Mouse (Mus musculus): ENCODE measurements around the gene Lypd6b. TPM values are rescaled to one million over a fixed set of nuclear protein-coding genes. Genes with fewer than 3 reads are reported as not detected.

Lypd6b gene
- total RNA-seq, 4 experiments from 2014 or later, result 3.7 to 6.0 (median 4.4) TPM

DNA sequence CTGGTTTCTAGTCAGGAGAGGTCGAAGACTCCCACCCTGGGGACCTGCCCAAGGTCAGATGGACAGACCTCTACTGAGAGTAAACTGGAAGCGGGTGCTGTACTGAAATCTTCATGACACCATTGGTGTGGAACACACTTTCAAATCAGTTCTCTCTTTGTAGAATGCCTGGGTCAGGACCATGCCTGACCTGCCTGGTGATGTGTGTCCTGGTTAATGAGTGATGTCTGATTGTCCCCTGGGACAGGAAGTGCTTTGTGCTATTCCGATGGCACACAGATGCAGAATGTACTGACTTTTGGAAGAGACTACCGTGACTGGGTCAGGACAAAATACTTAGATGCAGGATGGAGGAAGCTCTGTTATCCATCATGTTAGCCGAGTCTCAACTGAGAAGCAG lies 17.0 kb upstream of the Lypd6b start:
- DNase-seq (ENCODE audit: low spot score in 2 of 2), result no peak

- no peak for DNase-seq (ENCODE audit: low spot score in 2 of 2)
These were observed 16.3 kb upstream of the Lypd6b start for GRCm38 (mm10) chr2:49771172-49771571.

GRCm38 (mm10) chr2:49773194-49773931 lies 14.1 kb upstream of the Lypd6b start:
- DNase-seq (ENCODE audit: low spot score in 2 of 2), result no peak

GRCm38 (mm10) chr2:49774180-49774579 lies 13.3 kb upstream of the Lypd6b start:
- no peak for DNase-seq (ENCODE audit: low spot score in 2 of 2)

- no peak for DNase-seq (ENCODE audit: low spot score in 2 of 2)
These were observed 12.3 kb upstream of the Lypd6b start for GRCm38 (mm10) chr2:49775187-49775586.

DNA sequence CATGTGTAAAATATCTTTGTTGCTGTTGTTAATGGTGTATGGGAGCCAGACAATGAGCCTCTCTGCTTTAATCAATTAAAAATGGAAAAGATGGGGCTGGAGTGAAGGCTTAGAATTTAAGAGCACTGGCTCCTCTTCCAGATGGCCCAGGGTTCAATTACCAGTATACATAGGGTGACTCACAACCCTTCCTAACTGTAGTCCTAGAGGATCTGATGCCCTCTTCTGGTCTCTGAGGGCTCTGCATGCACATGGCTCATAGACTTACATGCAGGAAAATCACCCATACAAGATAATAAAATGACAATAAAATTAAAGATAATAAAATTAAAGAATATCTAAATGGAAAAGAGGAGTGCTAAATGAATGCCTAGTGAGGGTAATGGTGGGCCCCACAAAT lies 11.8 kb upstream of the Lypd6b start:
- DNase-seq (ENCODE audit: low spot score in 2 of 2), result no peak

DNA sequence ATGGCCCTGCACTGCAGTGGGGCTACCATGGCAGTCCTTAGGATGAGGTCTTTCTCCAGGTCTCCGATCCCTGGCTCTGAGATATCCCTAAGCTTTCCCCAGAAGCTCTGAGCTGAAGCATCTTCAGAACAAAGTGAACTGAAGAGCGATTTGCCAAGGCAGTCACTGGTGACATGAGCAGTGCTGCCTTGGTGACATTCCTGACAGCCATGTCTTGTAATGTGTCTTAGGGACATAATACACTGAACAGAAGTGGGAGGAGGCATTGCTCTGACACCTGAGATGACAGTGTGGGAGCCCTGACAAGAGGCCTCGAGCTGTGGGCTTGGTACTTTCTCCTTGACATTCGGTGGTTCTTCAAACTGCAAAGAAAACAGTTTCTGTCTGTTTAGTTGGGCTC lies 11.1 kb upstream of the Lypd6b start:
- no peak for DNase-seq (ENCODE audit: low spot score in 2 of 2)

DNA sequence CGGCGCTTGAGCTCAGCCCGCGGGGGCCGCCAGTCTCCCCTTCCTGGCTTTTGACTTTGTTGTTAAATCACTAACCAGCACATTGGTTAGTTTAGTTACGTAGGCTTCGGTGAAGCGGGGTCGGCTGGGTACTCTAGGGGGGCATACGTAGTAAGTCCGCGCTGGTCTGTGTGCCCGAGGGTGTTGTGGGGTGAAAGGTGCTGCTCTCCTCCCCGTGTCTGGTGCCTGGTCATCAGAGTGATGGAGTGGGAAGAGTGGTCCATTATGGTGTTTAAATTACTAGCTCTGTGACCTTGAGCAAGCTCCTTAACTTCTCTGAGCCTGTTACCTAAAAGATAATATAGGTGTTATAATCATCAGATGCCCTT lies 547 bp downstream of the Lypd6b start:
- no peak for DNase-seq (ENCODE audit: low spot score in 2 of 2)

DNA sequence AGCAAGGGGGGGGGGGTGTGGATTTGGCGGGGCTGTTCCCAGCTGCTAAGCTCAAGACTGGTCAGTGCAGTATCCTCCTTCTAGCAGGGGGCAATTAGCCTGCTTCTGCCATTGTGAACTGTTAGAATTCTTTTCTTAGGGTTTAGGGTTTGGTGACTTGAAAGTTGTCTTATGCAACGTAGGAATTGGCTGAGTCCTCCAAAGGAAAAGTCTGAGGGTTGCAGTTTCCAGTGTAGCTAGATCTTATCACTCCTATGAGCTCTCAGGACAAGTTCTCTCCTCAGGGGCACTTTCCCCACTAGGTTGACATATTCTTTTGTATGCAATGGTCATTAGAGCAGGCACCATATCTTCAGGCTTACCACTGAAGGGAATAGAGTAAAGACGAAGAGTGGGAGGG lies 1.2 kb downstream of the Lypd6b start:
- no peak for DNase-seq (ENCODE audit: low spot score in 2 of 2)

- no peak for DNase-seq (ENCODE audit: low spot score in 2 of 2)
These were observed 1.6 kb downstream of the Lypd6b start for GRCm38 (mm10) chr2:49789078-49789477.

- DNase-seq (ENCODE audit: low spot score in 2 of 2), result no peak
These were observed 2.0 kb downstream of the Lypd6b start for GRCm38 (mm10) chr2:49789504-49789903.

DNA sequence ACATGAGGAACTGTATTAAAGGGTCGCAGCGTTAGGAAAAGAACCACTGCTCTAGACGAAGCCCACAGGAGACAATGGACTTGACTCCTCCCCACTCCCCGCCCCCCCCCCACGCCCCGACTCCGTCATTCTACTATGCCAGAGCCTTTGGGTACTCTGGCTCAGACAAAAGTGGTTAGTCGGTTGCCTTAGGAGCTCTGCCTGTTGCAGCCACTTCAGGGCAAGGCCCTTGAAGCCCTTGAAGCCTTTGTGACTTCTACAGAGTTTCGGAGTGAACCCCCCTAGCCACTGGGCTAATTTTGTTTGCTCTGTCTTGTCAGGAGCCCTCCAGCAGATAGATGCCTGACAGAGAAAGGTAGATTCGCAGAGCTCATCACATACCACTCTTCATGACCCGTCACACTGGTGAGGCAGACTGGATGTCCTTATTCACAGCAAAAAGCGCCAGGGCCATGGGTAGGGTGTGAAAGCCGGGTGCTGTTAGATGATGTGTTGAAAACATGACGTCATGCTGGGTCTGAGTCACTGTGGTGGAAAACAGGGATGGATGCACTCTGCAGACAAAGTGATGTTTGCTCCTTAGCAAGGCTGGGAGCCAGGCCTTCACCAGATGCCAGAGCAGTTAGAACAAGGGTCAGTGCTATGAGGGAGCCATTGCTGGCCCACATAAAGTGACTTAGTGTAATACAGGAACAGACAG lies 10.1 kb downstream of the Lypd6b start:
- peak in 1 of 2 experiments; percentile 46 for DNase-seq (ENCODE audit: low spot score in 2 of 2)

- DNase-seq (ENCODE audit: low spot score in 2 of 2), result no peak
These were observed 17.0 kb downstream of the Lypd6b start for GRCm38 (mm10) chr2:49804448-49804847.

DNA sequence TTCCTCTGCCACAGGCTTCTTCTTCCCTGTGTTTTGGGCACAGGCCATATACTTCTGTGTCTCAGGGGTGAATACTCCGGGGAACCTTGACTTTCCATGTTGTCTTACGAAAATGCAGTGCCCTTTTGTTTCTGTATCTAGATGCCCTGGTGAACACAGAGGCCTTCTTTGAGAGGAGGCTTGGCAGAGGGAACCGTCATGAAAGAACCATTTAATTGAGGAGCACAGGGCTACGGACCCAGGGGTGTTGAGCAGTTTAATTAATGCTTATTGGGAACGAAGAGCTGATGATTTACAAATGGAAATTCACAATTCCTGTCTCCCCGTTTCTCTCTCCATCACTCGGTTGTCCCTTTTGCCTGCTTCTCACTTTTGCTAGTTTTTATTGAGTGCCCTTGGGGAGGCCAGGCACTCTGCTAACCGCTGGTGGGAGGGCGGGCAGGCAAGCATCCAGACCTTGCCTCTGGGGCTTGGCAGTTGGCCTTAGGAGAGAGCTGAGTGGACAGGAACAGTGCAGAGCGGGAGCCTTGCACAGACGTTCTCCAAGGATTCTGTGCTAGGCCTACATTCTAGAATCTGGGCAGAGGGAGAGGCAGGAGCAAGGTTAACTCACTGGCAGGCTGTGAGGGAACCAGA lies 18.4 kb downstream of the Lypd6b start:
- peak; percentile 29 to 49 for DNase-seq (ENCODE audit: low spot score in 2 of 2)

DNA sequence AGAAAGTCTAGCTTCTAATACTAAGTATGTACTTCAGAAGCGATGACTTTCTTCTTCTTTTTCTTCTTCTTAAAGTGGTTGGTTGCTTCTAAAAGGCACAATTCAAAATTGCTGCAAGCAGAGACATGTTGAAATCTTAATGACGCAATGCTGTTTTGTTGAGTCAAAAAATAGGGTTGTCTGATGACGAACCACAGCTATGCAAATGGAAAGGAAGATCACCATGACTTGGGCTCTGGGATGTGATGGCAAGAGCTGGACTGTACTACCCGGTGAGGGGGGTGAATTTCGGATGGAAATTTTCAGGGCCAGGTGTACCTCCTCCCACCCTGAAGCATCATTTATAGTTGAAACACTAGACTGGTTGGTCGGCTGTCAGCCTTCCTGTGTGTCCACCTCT lies 22.0 kb downstream of the Lypd6b start:
- no peak for DNase-seq (ENCODE audit: low spot score in 2 of 2)

GRCm38 (mm10) chr2:49811420-49811819 lies 23.9 kb downstream of the Lypd6b start:
- no peak for DNase-seq (ENCODE audit: low spot score in 2 of 2)

- no peak for DNase-seq (ENCODE audit: low spot score in 2 of 2)
These were observed 24.4 kb downstream of the Lypd6b start for GRCm38 (mm10) chr2:49811871-49812363.

GRCm38 (mm10) chr2:49813151-49813550 lies 25.7 kb downstream of the Lypd6b start:
- no peak for DNase-seq (ENCODE audit: low spot score in 2 of 2)

DNA sequence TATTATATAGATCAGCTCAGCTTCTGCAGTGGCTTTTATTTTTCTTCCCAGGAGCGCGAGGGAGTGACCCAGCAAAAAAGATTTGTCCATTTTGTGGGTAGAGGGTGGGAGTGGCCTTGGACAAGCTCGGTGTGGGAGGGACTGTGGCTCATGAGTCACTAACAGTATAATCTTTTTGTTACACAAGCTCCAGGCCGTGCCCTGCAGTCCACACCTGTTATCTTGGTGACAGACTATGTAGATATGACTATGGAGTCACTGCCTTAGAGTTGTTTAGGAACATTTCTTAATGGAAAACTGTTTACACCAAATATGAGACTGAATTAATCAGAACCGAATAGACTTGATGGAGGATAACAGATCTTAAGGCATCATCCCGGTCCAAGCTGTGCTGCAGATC lies 26.5 kb downstream of the Lypd6b start:
- DNase-seq (ENCODE audit: low spot score in 2 of 2), result no peak

DNA sequence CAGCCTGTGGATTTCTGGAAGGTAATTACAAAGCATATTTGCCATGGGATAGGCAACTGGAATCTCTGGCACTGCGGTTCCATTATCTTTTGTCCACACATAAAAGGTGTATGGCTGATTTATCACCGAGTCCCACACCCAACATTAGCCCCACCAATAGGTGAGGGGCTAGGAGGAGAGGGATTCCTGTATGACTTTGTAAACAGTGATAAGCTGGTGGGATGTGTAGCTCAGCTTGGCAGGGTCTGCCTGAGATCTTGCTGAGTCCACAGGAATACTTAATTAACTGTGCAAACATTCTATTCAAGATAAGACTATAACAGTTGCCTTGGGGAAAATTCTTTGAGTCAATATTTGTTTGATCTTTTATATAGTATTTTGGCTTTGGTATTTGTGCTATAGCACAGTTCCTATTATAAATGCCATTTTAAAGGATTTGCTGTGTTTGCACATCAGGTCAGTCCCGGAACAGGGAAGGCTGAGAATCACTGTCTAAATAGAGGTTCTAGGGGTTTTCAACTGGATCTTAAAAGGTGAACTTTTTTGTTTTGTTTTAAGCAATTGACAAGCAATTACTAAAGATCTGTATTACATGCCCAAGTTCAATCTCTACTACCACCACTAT lies 28.3 kb downstream of the Lypd6b start:
- no peak for DNase-seq (ENCODE audit: low spot score in 2 of 2)

GRCm38 (mm10) chr2:49816549-49816948 lies 29.1 kb downstream of the Lypd6b start:
- no peak for DNase-seq (ENCODE audit: low spot score in 2 of 2)

DNA sequence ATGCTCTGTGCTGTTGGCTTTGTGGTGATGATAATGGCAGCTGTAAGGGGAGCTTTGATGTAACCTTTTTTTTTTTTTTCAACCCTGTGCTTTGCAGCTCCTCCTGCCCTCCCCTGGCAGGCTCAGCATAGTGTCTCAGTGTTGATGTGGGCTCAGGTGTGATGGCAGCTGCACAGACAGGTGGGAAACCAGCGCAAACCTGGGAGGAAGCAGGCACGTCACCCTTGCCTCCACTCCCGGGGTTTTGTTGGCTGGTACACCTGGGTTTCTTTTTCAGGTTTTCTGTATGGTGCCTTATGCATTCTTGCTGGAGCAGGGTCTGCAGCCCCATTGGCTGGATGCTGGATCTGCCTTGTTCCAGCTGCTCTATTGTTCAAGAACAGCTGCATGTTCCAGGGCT lies 29.7 kb downstream of the Lypd6b start:
- DNase-seq (ENCODE audit: low spot score in 2 of 2), result no peak

Measured in layer of hippocampus, adult 8-10 months (tissue).